Mouse (Mus musculus) layer of hippocampus, postnatal 36 days (tissue): ENCODE measurements at regions not wholly inside any gene's neighbourhood (a gene's known extent, or its start where the extent isn't known, plus 50 kb on each side); places are given as distances from the start of the nearest gene placed in this dataset.

Experiments
- DNase-seq, 2 experiments: peaks; one replicate each; pipeline ENCODE4 v3.0.0; 2022

DNA sequence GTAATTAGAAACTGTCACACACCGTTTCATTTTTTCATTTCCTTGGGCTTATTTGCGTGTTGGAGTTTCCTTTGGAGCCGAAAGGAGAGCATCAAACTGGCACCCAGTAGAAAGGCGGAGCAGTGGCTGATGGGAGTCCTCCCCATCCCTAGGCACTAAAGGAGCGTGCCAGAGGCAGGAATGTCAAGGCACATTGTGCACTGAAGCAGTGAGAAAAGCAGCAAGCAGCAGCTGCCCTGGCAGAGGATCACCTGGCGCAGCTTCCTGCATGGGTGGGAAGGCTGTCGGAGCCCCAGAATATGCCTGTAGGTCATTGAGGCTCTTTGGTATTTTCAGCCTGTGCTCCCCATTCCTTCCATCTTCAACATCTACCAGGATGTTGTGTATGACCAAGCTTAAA is 68.3 kb upstream of the Itga4 start:
- no peak for DNase-seq

DNA sequence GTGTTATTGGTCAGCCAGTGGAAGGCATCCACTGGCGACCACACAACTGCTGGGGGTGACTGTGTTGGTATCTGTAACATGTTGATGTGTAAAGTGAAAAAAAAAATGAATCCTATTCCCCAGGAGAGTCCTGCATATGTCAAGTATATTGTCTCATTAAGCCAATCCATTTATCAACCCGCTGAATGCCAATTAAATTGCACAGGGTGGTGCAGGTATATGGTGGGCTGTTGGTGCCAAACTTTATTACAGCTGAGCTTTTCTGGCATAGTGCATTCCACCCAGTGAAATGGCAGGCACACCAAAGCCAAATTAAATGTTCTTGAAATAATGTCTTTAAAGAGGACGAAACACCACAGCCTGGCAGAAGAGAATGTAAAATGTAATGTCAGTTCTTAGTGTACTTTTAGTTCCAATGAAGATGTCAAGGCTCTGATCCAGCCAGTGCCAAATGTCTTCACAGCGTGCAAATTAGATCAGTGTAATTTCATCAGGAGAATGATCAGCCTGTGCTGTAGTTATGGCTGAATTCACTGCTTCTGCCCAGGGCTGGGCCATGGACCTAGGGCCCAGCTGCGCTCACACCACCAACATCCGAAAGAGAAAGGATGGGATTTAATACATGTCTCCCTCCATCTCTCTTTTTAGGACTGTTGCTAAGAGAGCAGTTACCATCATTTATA is 66.6 kb upstream of the Itga4 start:
- DNase-seq, result no peak

DNA sequence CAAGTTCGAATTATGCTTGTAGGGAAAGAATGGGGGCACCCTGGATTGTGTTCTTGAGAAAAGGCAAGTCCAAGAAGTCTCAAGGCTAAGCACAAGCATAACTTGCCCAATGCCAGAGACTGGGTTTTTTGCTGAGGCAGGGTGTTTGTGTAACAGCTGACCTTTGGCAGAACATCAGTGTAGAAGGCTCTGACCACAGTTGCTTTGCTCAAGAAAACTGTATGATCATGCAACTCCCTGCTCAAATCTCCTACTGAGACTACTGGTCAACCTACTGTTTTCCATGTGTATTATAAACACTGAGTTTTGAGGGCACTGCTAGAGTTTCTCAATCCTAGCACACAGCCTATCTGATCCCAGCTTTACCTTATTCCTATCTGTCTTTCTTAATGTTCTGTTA is 61.4 kb upstream of the Itga4 start:
- DNase-seq, result no peak

DNA sequence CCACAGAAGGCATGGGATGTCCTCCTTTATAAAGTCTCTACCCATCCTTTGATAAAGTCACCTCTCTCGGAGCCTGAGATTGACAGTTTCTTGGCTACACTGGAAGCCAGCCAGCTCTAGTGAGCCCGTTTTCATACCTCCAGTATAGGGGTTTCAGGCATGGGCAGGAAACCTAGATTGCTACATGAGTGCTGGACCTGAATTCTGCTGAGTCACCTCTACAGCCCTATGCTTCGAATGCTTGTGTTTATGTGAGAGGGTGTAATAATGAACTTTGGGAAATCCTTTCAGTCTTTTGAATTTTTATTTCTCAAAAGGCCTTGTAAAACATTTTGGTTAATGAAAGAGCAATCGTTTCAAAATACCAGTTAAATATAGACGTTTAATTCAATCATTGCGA is 53.5 kb upstream of the Itga4 start:
- no peak for DNase-seq
